Mouse (Mus musculus) liver, postnatal 0 days (tissue): ENCODE measurements at regions not wholly inside any gene's neighbourhood (a gene's known extent, or its start where the extent isn't known, plus 50 kb on each side); places are given as distances from the start of the nearest gene placed in this dataset.

Experiments
- CTCF ChIP-seq: sonication (generic); IDR thresholded peaks from 2 replicates; pipeline ENCODE4 v1.5.1; 2016; ENCODE audit warnings: antibody characterized with exemption, low read depth
- EP300 ChIP-seq: IDR thresholded peaks from 2 replicates; pipeline ENCODE4 v1.6.1; 2016; ENCODE audit warnings: antibody characterized with exemption, low read depth, mild to moderate bottlenecking

- TF ChIP-seq EP300 (no peak), CTCF (no peak)
These were observed 155.2 kb downstream of the Pik3r1 start for GRCm38 (mm10) chr13:101612786-101613185.
